Mouse (Mus musculus) kidney, postnatal 25 days (tissue): ENCODE results near the gene Gm20604.

Experiments used
- DNase-seq, 2 experiments: peaks; one replicate each; pipeline ENCODE4 v3.0.0; 2021; ENCODE audit warnings: mixed read lengths in 2 of 2

The Gm20604 gene

DNA sequence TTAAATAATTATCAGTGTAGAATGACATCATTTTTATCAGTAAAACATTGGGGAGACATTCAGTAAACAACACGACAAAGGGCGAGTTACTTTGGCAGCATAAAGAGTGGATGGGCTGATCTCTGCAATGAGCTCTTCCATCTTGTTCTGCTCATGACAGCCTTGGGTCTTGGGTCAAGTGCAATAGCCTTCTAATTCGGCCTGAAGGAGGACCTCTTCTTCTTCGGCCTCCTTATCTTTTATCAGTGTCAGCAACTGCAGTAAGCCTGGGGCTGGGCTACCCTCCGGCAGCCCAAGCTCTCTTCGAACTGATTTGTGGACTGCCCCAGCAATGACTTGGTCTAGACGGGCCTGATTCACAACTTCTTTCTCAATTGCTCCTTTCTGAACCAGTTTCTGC, 16.4 kb downstream of the Gm20604 start:
- DNase-seq, result no peak

- DNase-seq, result peak in 1 of 2 experiments; percentile 13
Measured at GRCm38 (mm10) chr12:102740285-102740684, 18.2 kb downstream of the Gm20604 start.

DNA sequence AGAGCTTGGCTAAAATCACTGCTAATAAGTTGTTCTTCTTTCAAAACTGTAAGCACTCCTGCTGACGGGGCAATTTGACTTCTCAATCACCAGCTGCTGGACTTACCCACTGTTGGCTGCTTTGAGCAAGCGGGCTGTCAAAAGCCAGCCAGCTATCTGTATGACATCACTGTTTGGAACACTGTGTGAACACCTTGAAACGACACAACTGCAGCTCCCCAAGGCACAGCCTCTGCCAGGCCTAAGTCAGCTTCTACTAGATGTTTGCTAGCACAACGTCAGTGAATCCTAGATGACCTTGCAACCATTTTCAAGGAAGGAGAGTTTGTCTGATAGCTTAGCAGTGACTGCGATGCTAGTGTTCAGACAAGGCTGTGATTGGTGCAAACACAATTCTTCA, 19.4 kb downstream of the Gm20604 start:
- no peak for DNase-seq

DNA sequence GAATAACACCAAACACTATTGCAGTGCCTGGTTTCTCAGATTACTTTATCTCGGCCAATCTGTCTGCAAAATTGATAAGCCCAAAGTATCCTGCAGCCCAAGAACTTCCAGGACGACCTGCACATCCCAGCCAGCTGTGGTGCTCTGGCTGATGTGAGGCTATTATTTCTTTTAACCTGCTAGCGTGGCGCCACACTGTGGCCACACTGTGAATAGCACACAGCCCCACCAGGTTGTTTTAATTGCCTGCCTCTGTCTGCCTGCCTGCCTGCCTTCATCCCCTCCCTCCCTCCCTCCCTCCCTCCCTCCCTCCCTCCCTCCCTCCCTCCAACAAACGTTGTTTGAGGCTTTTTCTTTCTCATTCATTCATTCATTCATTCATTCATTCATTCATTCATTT, 25.1 kb downstream of the Gm20604 start:
- DNase-seq, result peak; percentile 69 to 76

- DNase-seq, result peak; percentile 13 to 40
Measured at GRCm38 (mm10) chr12:102730798-102731619, 27.5 kb downstream of the Gm20604 start.

DNA sequence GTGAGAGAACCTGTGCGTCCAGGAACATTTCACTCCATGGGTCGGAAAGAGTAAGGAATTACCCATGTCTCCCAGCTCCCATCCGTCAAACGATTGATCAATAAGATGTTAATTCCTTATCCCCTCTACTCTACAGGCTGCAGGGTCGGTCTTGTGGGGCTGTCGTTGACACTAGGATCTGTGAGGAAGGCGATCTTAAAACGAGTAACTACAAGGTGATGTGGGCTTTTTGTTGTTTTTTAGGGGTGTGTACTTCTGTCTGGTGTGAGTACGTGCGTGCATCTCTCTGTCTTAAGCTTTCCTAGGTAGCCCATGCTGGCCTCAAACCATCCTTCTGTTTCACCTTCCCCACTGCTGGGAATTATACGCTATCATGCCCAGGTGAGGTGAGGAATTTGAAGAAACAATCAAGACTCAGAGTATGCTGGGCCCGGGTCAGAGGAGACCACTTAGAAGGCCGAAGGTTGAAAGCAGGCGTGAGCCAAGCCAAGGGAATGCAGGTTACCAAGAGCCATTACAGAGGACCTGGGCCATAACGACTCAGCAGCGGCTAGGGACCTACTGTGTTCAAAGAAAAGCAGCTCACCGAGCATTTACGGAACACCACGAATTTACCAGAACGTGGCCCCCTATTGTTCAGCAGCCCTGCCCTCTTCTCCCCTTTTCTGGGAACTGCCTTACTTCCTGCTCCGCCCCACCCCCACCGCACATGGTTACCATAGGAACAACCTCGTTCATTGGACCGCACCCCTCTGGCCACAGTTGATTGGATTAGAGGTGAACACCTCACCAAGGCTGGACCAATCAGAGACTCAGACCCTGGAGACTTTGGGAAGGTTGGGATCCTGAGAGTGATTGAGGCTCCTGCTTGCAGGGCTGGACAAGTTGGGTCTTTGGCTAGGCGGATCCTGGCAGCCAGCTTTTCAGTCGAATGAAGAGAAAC, 28.3 kb downstream of the Gm20604 start:
- peak; percentile 89 to 92 for DNase-seq

DNA sequence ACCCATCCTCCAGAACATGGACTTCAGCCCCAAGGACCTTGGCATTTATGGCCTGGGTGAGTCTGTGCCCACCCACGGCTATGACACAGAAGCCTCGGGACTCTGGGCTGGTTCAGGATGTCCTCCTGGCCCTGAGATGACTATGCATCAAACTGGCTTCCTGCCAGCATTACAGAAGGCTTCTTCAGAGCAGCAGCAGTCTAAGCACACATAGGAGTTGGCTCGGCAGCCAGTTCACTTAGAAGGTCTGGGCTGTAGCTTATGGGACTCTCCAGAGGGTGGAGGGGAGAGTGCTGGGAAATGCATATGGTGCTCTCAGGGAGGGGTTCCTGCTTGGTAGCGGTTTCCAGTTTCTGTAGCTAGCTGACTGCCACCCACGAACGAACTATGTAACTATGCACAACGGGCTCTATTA, 32.7 kb downstream of the Gm20604 start:
- DNase-seq, result peak in 1 of 2 experiments; percentile 60

- DNase-seq, result no peak
Measured at GRCm38 (mm10) chr12:102725146-102725545, 33.3 kb downstream of the Gm20604 start.

DNA sequence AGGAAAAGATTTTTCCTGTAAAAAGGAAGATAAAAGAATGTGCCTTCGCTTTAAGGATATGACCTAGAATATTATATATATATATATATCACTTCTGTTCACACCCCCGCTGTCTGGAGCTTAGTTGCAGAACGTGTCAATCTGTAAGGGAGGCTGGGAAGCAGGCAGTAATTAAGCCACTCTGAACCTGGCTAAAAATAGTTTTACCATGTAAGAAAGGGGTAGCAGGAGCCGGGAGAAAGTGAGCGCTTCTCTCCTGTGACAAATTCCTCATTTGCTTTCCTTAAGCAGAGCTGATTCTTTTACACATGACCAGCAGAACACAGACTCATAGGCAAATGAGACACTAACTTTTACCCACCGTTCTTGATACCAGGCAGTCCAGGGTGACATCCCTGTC, 34.6 kb downstream of the Gm20604 start:
- no peak for DNase-seq

DNA sequence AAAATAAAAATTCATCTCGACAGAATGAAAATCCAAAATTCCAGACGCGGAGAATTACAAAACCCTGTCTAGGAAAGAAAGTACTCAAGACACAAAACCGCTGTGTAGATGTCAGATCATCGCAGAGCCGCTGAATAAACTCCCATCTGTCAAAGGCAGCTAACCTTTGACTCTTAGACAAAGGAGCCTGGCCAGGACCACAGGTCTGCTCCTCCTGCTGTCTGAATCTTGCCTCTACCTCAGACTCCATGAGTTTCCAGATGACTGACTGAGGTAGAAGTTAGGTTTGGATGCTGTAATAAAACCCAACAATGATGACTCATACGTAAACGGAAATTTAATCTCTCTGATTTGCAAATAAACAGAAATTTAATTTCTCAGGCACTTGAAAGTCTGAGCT, 35.5 kb downstream of the Gm20604 start:
- no peak for DNase-seq

DNA sequence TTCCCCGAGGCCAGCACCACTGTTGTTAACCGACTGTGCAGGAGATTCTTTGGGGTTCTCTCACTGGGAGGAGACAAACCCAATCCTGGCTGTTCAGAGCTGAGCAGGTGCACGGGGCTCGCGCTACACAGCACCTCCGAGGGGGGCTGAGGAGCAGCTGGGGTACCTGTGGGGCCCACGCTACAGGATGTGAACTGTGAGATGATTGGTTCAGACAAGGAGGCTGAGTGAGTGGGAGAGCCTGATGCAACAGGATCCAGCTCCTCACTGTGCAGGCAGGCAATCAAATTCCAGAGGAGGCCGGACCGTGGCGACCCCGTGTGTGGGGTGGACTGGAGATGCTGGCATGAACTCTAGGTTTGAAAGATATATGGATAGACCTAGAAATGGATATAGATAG, 36.0 kb downstream of the Gm20604 start:
- DNase-seq, result no peak

GRCm38 (mm10) chr12:102719552-102720315, 38.7 kb downstream of the Gm20604 start:
- DNase-seq, result peak; percentile 33 to 46

GRCm38 (mm10) chr12:102714654-102715395, 43.6 kb downstream of the Gm20604 start:
- no peak for DNase-seq

DNA sequence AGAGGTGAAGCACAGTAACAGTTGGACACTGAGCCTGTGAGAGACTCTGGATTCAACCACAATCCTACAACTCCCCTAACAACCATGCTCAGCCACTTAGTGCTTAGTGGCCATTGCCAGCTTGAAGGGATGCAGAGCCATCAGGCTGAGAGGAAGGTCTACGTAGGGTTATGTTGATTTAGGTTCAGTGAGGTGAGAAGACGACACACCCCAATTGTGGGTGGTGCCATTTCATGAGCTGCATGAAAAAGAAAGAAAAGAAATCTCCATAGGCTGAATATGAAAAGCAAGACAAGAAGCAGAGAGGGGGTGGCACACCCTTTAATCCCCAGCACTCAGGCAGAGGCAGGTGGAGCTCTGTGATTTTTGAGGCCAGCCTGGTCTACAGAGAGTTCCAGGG, 44.4 kb downstream of the Gm20604 start:
- DNase-seq, result no peak

DNA sequence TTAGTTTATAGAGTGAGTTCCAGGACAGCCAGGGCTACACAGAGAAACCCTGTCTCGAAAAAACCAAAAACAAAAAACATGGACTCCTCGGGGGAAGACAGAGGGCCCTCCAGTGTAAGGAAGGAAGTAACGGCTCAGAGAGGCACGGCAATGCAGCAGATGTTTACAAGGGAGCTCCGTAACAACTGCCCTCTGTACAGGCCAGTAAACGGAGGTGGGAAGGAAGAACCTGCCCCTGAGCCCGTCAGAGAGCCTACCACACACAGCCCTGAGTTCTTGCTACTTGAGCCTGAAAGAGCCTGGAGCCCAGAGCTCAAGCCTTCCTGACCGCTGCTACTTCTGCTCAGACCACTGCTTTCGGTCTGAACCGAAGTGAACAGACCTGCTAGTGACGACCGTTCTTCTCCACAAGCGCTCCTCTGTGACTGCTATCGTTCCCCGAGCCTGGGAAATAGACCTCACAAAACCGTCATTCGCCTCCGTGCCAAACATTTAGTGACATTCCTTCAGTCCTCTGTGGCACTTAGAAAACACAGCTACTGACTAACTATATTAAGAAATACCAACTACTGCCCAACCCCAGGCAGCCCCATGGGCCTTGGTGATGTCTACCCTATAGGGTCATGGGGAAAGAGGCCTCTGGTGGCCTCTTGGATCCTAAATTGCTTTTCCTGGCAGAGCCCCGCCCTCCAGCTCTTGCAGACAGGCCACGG, 45.2 kb downstream of the Gm20604 start:
- peak in 1 of 2 experiments; percentile 30 for DNase-seq

DNA sequence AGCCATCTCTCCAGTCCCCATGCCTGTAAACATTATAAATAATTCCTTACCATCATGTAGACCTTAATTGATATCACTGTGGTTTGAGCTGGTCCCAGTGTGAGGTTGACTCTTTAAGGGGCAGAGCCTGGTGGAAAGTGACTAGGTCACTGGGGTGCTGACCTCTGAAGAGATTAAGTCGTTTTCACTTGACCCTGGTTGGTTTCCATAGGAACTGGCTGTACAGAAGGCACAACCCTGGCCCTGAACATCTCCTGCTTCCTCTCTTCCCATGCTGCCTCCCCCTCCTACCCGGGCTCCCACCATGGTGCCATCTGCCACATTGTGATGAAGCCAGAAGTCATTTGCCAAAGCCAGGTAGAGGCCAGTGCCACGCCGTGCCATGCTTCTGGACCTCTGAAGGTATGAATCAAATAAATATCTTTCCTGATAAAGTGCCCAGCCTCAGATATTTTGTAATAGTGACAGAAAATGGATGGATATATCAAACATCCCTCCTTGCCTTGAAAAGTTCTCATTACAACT, 47.6 kb downstream of the Gm20604 start:
- no peak for DNase-seq

GRCm38 (mm10) chr12:102709896-102710295, 48.6 kb downstream of the Gm20604 start:
- DNase-seq, result no peak

- DNase-seq, result peak in 1 of 2 experiments; percentile 49
Measured at GRCm38 (mm10) chr12:102708220-102708619, 50.3 kb downstream of the Gm20604 start.

- DNase-seq, result no peak
Measured at GRCm38 (mm10) chr12:102706833-102707463, 51.5 kb downstream of the Gm20604 start.

GRCm38 (mm10) chr12:102705906-102706640, 52.4 kb downstream of the Gm20604 start:
- no peak for DNase-seq
